Mouse (Mus musculus) lung, postnatal 0 days (tissue): Measurements from ENCODE around the gene Ephb2.
A peak's percentile ranks its signal among the peaks of the same experiment; 100 is the strongest.

Experiments
- CTCF ChIP-seq: IDR thresholded peaks from 2 replicates; pipeline ENCODE4 v1.5.1; 2016; ENCODE audit warnings: antibody characterized with exemption, mild to moderate bottlenecking
- EP300 ChIP-seq: IDR thresholded peaks from 2 replicates; pipeline ENCODE4 v1.6.1; 2016; ENCODE audit warnings: antibody characterized with exemption, mild to moderate bottlenecking, control low read depth

DNA sequence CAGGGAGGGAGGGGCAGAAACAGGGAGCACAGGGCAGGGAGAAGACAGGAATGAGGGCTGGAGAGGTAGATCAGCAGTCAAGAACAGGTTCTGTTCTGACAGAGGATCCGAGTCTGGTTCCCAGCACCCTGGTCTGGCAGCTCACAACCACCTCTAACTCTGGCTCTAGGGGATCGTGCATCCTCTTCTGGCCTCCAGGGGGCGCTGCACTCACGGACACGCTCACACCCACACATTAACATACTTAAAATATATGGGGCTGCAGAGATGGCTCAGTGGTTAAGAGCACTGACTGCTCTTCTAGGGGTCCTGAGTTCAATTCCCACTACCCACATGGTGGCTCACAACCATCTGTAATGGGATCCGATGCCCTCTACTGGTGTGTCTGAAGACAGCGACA, 24.2 kb upstream of the Ephb2 start:
- TF ChIP-seq EP300, result no peak
- TF ChIP-seq CTCF, result 0 out of 2 replicates have a peak, but pooled peaks have one; percentile 16
